In the genomic region with DNA sequence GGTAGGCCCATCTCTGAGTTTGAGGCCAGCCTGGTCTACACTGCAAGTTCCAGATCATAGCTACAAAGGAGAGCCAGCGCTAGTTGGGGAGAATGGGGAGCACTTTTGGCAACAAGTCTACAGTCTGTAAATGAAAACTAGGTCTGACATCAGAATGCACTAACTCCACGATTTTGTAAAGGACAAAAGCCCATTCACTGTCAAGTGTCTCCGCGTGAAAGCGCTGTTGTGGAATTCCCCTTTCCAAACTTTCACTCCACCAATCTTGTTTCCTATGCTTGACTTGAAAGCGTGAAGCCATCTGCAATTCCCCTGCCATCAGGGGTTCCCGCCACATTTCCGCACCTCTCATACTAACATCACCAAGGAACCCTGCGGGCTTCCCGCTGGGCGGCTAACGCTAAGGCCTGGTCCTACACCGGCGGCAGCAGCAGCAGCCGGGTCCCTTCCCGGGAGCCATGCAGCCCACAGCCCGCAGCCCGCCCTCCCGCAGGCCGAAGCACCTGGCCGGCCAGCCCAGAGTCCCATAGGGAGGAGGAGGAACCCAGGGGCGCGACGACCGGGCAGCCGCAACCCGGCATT, we compare ENCODE assay signal across 8 mouse cellular contexts. TPM values are rescaled to one million over a fixed set of nuclear protein-coding genes. Genes with fewer than 3 reads are reported as not detected.
A peak's percentile ranks its signal among the peaks of the same experiment; 100 is the strongest.
DNase-seq lines count a peak whose midpoint lies in the region; ATAC-seq lines count a peak whose summit lies in the region.

No protein-coding gene starts in this region.

- H3K4me2 ChIP-seq in neural tube, embryonic 11.5 days (ENCODE audit: low read depth): peak overlapping the region; percentile 85
- H3K4me2 ChIP-seq in limb, embryonic 12.5 days: peak overlapping the region; percentile 65
- peak overlapping the region; percentile 73 for H3K4me2 ChIP-seq in neural tube, embryonic 14.5 days (ENCODE audit: low read depth, low read length)

- ATAC-seq in neural tube, embryonic 11.5 days (ENCODE audit: insufficient read depth, low FRiP score, low TSS enrichment): no peak; the same call in 1 of the 2 replicates
- ATAC-seq in erythroblast, adult 5-6 weeks (replicated peaks; ENCODE audit: low FRiP score, poor library complexity, severe bottlenecking): peak; percentile 3; the same call in 1 of the 2 replicates
- peak; percentile 49 for ATAC-seq in limb, embryonic 12.5 days (ENCODE audit: insufficient number of reproducible peaks, insufficient read depth, low FRiP score, low TSS enrichment, low read depth)
- ATAC-seq in neural tube, embryonic 14.5 days (ENCODE audit: low read depth): peak; percentile 68

- no peaks in the 10 kb centered on the region for H3K27me3 ChIP-seq in neural tube, embryonic 11.5 days (ENCODE audit: control insufficient read depth, insufficient read depth, low read length)
- H3K27me3 ChIP-seq in limb, embryonic 12.5 days: no peaks in the 10 kb centered on the region
- no peaks in the 10 kb centered on the region for H3K27me3 ChIP-seq in neural tube, embryonic 14.5 days (ENCODE audit: control insufficient read depth, insufficient read depth, low read length)

- H3K36me3 ChIP-seq in neural tube, embryonic 11.5 days (ENCODE audit: control insufficient read depth, insufficient read depth, low read length): no peaks in the 10 kb centered on the region
- peaks cover 8% of the 10 kb centered on the region; the same call in 1 of the 2 replicates for H3K36me3 ChIP-seq in limb, embryonic 12.5 days
- H3K36me3 ChIP-seq in neural tube, embryonic 14.5 days (ENCODE audit: control insufficient read depth, insufficient read depth, low read length): no peaks in the 10 kb centered on the region

- H3K4me1 ChIP-seq in neural tube, embryonic 11.5 days (ENCODE audit: control insufficient read depth, insufficient read depth, low read length): peaks cover 6% of the 10 kb centered on the region
- peaks cover 25% of the 10 kb centered on the region for H3K4me1 ChIP-seq in limb, embryonic 12.5 days (replicated peaks)
- H3K4me1 ChIP-seq in neural tube, embryonic 14.5 days (ENCODE audit: control insufficient read depth, insufficient read depth, low read length): peaks cover 10% of the 10 kb centered on the region; the same call in 1 of the 2 replicates

- H3K9ac ChIP-seq in neural tube, embryonic 11.5 days (ENCODE audit: low read length): peak overlapping the region; percentile 98
- H3K9ac ChIP-seq in limb, embryonic 12.5 days (replicated peaks): peak overlapping the region; percentile 99
- peak overlapping the region; percentile 97 for H3K9ac ChIP-seq in neural tube, embryonic 14.5 days (replicated peaks; ENCODE audit: low read depth, low read length)

- WGBS in neural tube, embryonic 11.5 days: under 1% methylated on average over 25 of the region's 27 CpGs
- 2% methylated on average over 27 of the region's 27 CpGs for WGBS in limb, embryonic 12.5 days
- WGBS in neural tube, embryonic 14.5 days: under 1% methylated on average over 27 of the region's 27 CpGs

- H3K4me3 ChIP-seq in neural tube, embryonic 11.5 days (ENCODE audit: low read depth, low read length): peak overlapping the region; percentile 92
- H3K4me3 ChIP-seq in limb, embryonic 12.5 days (replicated peaks): peak overlapping the region; percentile 92
- H3K4me3 ChIP-seq in neural tube, embryonic 14.5 days (ENCODE audit: low read depth, low read length): peak overlapping the region; percentile 92

- H3K9me3 ChIP-seq in neural tube, embryonic 11.5 days (ENCODE audit: control insufficient read depth, low read length): no peaks in the 10 kb centered on the region
- H3K9me3 ChIP-seq in limb, embryonic 12.5 days: no peaks in the 10 kb centered on the region
- H3K9me3 ChIP-seq in neural tube, embryonic 14.5 days (ENCODE audit: control insufficient read depth, low read length): no peaks in the 10 kb centered on the region

- H3K27ac ChIP-seq in neural tube, embryonic 11.5 days (ENCODE audit: low read depth, low read length): peak overlapping the region; percentile 98
- peak overlapping the region; percentile 99 for H3K27ac ChIP-seq in limb, embryonic 12.5 days
- peak overlapping the region; percentile 97 for H3K27ac ChIP-seq in neural tube, embryonic 14.5 days (ENCODE audit: low read depth, low read length)

- peak; percentile 14 for DNase-seq in adrenal gland, postnatal 10 days
- no peak for DNase-seq in adrenal gland, postnatal 36 days
- no peak for DNase-seq in neural tube, embryonic 11.5 days (ENCODE audit: low spot score)
- DNase-seq in neural tube, embryonic 10.5 days (ENCODE audit: extremely low spot score, low spot score): no peak
- DNase-seq in cerebellum, adult 8-10 months: no peak

RNA-seq across cellular contexts. Expression of gene Anapc13, which starts 0.6 kb away (rescaled TPM):
- total RNA-seq in adrenal gland, postnatal 10 days (2021): 100 to 1,000 TPM; 291 to 319 TPM
- 100 to 1,000 TPM; 333 to 359 TPM for total RNA-seq in adrenal gland, postnatal 36 days (2021)
- polyA plus RNA-seq in neural tube, embryonic 11.5 days (2014; fragmentation: Nextera tagmentation; extraction: Ambion mirVana): 154 and 156 TPM in 2 replicates
- 5.6 and 42.0 TPM in 2 replicates for total RNA-seq in erythroblast, adult 5-6 weeks (2015; ENCODE audit: low replicate concordance)
- total RNA-seq in erythroblast, adult 5-6 weeks (2017; ENCODE audit: low replicate concordance): 32.8 and 42.3 TPM in 2 replicates
- 196 and 209 TPM in 2 replicates for polyA plus RNA-seq in limb, embryonic 12.5 days (2016; fragmentation: Nextera tagmentation; extraction: Ambion mirVana)
- 132 and 160 TPM in 2 replicates for polyA plus RNA-seq in neural tube, embryonic 14.5 days (2014; fragmentation: Nextera tagmentation; extraction: Ambion mirVana)

RNA-seq across cellular contexts. Expression of gene Cep63, which starts 0.8 kb away (rescaled TPM):
- total RNA-seq in adrenal gland, postnatal 10 days (2021): 10 to 100 TPM; 31.1 TPM
- 10 to 100 TPM; 39.6 to 41.1 TPM for total RNA-seq in adrenal gland, postnatal 36 days (2021)
- 49.6 and 54.2 TPM in 2 replicates for polyA plus RNA-seq in neural tube, embryonic 11.5 days (2014; fragmentation: Nextera tagmentation; extraction: Ambion mirVana)
- 4.6 and 10.4 TPM in 2 replicates for total RNA-seq in erythroblast, adult 5-6 weeks (2015; ENCODE audit: low replicate concordance)
- total RNA-seq in erythroblast, adult 5-6 weeks (2017; ENCODE audit: low replicate concordance): 9.9 and 13.9 TPM in 2 replicates
- 52.6 and 53.7 TPM in 2 replicates for polyA plus RNA-seq in limb, embryonic 12.5 days (2016; fragmentation: Nextera tagmentation; extraction: Ambion mirVana)
- polyA plus RNA-seq in neural tube, embryonic 14.5 days (2014; fragmentation: Nextera tagmentation; extraction: Ambion mirVana): 33.4 and 37.4 TPM in 2 replicates

Comparison
In these comparisons a context has a peak if more than half of its experiments do, and no peak if none do; other contexts are left out.
1. RNA of gene Anapc13, which starts 0.6 kb away (total RNA-seq): 333 to 359 TPM in adrenal gland, postnatal 36 days and 291 to 319 TPM in adrenal gland, postnatal 10 days; 5.6 to 42.3 TPM in erythroblast, adult 5-6 weeks; every median in the first group is over 4 times any median in the second.
2. Peak in every context shown above with its lines, with median percentiles within 50 percentile points of each other: H3K27ac ChIP-seq, H3K4me2 ChIP-seq, H3K4me3 ChIP-seq and H3K9ac ChIP-seq.